Mouse (Mus musculus) mammary gland, adult 2 months (tissue): ENCODE results near the gene Olfr17. TPM values are rescaled to one million over a fixed set of nuclear protein-coding genes. Genes with fewer than 3 reads are reported as not detected.

ENCODE experiments used
- polyA plus RNA-seq: library from polyadenylated mRNA; depleted of rRNA; stranded (reverse); fragments of >200 nt; gene quantifications from 2 replicates; pipeline ENCODE4 v1.2.3, GENCODE M21; 2012; ENCODE audit warnings: low replicate concordance; rRNA removed

The Olfr17 gene
- polyA plus RNA-seq: not detected in 2 replicates

DNA sequence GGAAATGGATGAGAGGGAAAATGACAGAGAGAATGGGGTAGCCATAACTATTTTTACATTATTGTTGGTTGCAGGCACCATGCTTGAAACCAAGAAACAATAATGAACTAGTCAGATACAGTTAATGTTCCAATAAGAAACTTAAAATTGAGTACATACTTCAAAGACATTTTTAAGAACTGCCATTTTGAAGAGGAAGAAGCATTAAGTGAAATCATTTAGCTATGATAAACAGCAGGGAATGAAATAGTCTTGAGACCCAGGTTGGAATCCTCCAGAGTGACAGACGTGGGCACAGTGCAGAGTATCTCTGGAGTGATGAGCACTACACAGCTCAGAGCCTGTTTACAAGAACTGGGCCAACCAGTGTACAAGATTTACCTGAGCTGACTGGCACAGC, at the start of gene Olfr17:
Gene Olfr17, plus strand, starts transcription at position 301 of the 400 bp plus-strand sequence.

DNA sequence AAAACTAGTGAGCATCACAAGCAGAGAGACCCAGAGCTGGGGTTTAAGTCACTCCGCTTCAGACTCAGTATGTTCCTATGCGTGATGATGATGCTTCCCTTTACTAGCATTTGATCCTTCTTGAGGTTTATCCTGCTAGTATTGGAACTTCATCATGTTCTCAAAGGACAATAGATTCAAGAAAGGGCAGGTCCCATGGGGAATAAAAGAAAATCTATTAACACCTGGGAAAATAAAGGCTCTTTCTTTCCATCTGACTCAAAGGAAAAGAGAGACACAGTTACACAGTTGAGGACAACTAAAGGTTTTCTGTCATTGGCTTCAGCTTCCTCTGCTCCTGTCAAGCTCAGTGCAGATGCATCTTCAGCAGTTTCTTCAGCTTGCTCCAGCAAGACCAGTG, 22.3 kb upstream of the Olfr17 start, which contains the start of gene Olfr714:
Gene Olfr714, plus strand, starts transcription at position 301 of the 400 bp plus-strand sequence.

GRCm38 (mm10) chr7:107110269-107110668, 17.2 kb downstream of the Olfr17 start, which contains the start of gene Olfr715b:
TSS of gene Olfr715b (minus strand) at chr7:107110369.

DNA sequence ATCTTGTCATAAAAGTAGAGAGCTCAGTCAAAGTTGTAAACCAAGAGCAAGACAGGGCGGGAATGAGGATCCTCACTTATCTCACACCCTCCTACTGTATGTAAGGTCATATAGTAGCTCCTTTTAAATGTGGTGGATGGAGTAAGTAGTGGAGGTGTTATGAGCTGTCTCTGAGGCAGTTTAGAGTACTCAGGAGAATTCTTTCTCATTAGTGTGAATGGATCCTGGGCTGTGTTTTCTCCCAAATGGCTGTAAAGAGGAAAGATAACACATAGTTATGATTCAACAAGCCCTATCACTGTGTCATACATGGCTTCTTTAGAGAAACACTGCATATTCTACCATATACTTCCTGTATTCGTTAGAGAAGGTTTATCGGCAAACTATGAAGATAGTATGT, 38.0 kb downstream of the Olfr17 start, which contains the start of gene Olfr715:
Gene Olfr715, minus strand, starts transcription at position 101 of the 400 bp plus-strand sequence.

DNA sequence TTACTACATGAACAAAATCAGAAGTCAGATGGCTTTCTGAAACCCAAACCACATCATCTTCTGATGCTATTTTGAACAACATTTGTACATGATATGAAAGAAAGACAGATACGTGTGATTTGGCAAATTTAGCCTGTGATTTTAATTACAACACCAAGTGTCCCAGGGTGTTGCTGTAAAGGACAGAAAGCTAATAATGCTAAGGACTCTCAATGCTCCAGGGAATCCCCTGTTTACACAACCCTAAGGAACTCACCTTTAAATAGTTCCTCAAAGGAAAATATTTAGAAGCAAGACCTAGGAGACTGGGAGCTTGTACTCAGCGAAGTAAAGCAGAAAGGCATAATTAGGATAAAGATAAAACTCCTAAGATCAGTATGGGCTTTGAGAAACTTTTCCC, 45.0 kb downstream of the Olfr17 start, which contains the start of gene Olfr716:
Gene Olfr716, plus strand, starts transcription at position 301 of the 400 bp plus-strand sequence.

Other genes starting within 250 kb of the Olfr17 start
- gene Olfr703, start 249.9 kb upstream of the Olfr17 start, polyA plus RNA-seq: not detected in 2 replicates
- gene Olfr704, start 230.0 kb upstream of the Olfr17 start, polyA plus RNA-seq: not detected in 2 replicates
- not detected in 2 replicates for gene Olfr705, start 216.3 kb upstream of the Olfr17 start, polyA plus RNA-seq
- gene Olfr706, start 205.1 kb upstream of the Olfr17 start, polyA plus RNA-seq: not detected in 2 replicates
- gene Olfr707, start 192.0 kb upstream of the Olfr17 start, polyA plus RNA-seq: not detected in 2 replicates
- not detected in 2 replicates for gene Olfr1532-ps1, start 185.2 kb upstream of the Olfr17 start, polyA plus RNA-seq
- not detected in 2 replicates for gene Olfr709-ps1, start 161.0 kb upstream of the Olfr17 start, polyA plus RNA-seq
- gene Olfr710, start 144.9 kb upstream of the Olfr17 start, polyA plus RNA-seq: not detected in 2 replicates
- gene Olfr6, start 129.3 kb upstream of the Olfr17 start, polyA plus RNA-seq: not detected in 2 replicates
- not detected in 2 replicates for gene Olfr711, start 117.8 kb upstream of the Olfr17 start, polyA plus RNA-seq
- not detected in 2 replicates for gene Olfr2, start 87.1 kb upstream of the Olfr17 start, polyA plus RNA-seq
- not detected in 2 replicates for gene Olfr713, start 62.0 kb upstream of the Olfr17 start, polyA plus RNA-seq
- gene Olfr714, start 22.2 kb upstream of the Olfr17 start, polyA plus RNA-seq: not detected in 2 replicates
- gene Olfr715b, start 17.1 kb downstream of the Olfr17 start, polyA plus RNA-seq: not detected in 2 replicates
- not detected in 2 replicates for gene Olfr715, start 37.9 kb downstream of the Olfr17 start, polyA plus RNA-seq
- gene Olfr716, start 45.1 kb downstream of the Olfr17 start, polyA plus RNA-seq: not detected in 2 replicates
- not detected in 2 replicates for gene Nlrp14, start 73.8 kb downstream of the Olfr17 start, polyA plus RNA-seq
- not detected in 2 replicates for gene Rbmxl2, start 116.2 kb downstream of the Olfr17 start, polyA plus RNA-seq